Mouse (Mus musculus) heart, adult 2 months (tissue): ENCODE data around the gene Tbc1d22b.

Experiments
- CTCF ChIP-seq: fragments of 200-600 bp; IDR thresholded peaks from 2 replicates; pipeline ENCODE4 v1.8.1; 2022; ENCODE audit warnings: antibody characterized with exemption, mild to moderate bottlenecking, moderate library complexity
- EP300 ChIP-seq: fragments of 200-500 bp; IDR thresholded peaks from 2 replicates; pipeline ENCODE4 v1.6.1; 2011; ENCODE audit warnings: low read depth, low read length, control low read depth; ENCODE audit not compliant: insufficient read depth
- POLR2A ChIP-seq: fragments of 200-500 bp; IDR thresholded peaks from 2 replicates; pipeline ENCODE4 v1.6.1; 2011; ENCODE audit warnings: mild to moderate bottlenecking, low read depth, low read length, control low read depth; ENCODE audit not compliant: insufficient read depth

DNA sequence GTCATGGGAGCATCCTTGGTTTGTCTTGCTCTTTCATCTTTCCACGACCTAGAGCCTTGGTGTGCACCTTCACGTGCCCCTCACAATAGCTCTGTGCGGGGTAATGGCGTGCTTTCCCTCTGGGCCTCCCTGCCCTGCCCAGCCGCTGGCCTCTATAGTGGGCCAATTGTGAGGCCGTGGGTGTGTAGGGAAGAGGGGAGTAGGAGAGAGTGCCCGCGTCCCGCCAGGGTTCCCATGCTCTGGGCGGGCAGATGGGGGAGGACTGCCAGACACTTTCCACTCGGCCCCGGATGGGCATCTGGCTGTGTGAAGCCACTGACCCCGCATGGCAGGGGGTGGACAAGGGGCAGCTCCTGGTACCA lies 47.2 kb downstream of the Tbc1d22b start:
- TF ChIP-seq CTCF: no peak
- no peak for TF ChIP-seq POLR2A
- TF ChIP-seq EP300: no peak
